ENCODE assay signal across 24 mouse cellular contexts in genomic region chr10:121596580-121596979, GRCm38 (mm10). TPM values are rescaled to one million over a fixed set of nuclear protein-coding genes. Genes with fewer than 3 reads are reported as not detected.
DNase-seq lines count a peak whose midpoint lies in the region; ATAC-seq and TF ChIP-seq lines count a peak whose summit lies in the region.
"Had no signal": no experiment of that assay in that cellular context is flagged by ENCODE, and none has a peak within 500 bp of the region (broad histone marks: within the 10 kb centered on the region; RNA-seq: fewer than 3 reads in every experiment).

No protein-coding gene starts in this region.

- no peak overlapping the region for H3K27ac ChIP-seq in liver, adult 2 months (replicated peaks; ENCODE audit: insufficient read depth, low read depth, low read length)
- no peak overlapping the region for H3K27ac ChIP-seq in liver, embryonic 11.5 days (ENCODE audit: low read depth, low read length)
- H3K27ac ChIP-seq in forebrain, embryonic 10.5 days = no peak overlapping the region
- H3K27ac ChIP-seq: embryonic facial prominence, embryonic 10.5 days; forebrain, embryonic 13.5 days; heart, embryonic 10.5 days; hindbrain, embryonic 13.5 days; limb, embryonic 12.5 days; midbrain, embryonic 13.5 days; neural tube, embryonic 13.5 days had no signal

- 0 out of 2 replicates have a peak, but pooled peaks have one; percentile 37 for ATAC-seq in liver, embryonic 11.5 days (replicated peaks; ENCODE audit: low FRiP score)
- ATAC-seq in cerebellum, adult (ENCODE audit: insufficient number of reproducible peaks, low FRiP score, low TSS enrichment) = no peak
- ATAC-seq: forebrain, embryonic 13.5 days; inflammation-experienced regulatory T-cells, adult 6 months; midbrain, embryonic 13.5 days had no signal

- peaks cover 56% of the 10 kb centered on the region; the same call in 1 of the 2 replicates for H3K36me3 ChIP-seq in liver, adult 2 months (ENCODE audit: control insufficient read depth, insufficient read depth, low read length)
- H3K36me3 ChIP-seq in liver, embryonic 11.5 days (ENCODE audit: control insufficient read depth, insufficient read depth, low read length) = peaks cover 55% of the 10 kb centered on the region
- H3K36me3 ChIP-seq in megakaryocyte, embryonic 14.5 days (replicated peaks; ENCODE audit: low read length) = peaks cover 97% of the 10 kb centered on the region
- H3K36me3 ChIP-seq in forebrain, embryonic 10.5 days (replicated peaks) = peaks cover 100% of the 10 kb centered on the region

- no peaks in the 10 kb centered on the region for H3K79me2 ChIP-seq in liver, adult 2 months (ENCODE audit: control insufficient read depth, insufficient read depth, low read length)

- H3K27me3 ChIP-seq in liver, adult 2 months (ENCODE audit: control insufficient read depth, insufficient read depth, low read length) = no peaks in the 10 kb centered on the region
- H3K27me3 ChIP-seq in liver, embryonic 11.5 days (replicated peaks; ENCODE audit: control insufficient read depth, insufficient read depth, low read length) = no peaks in the 10 kb centered on the region
- no peaks in the 10 kb centered on the region for H3K27me3 ChIP-seq in megakaryocyte, embryonic 14.5 days (replicated peaks)
- no peaks in the 10 kb centered on the region for H3K27me3 ChIP-seq in forebrain, embryonic 10.5 days (ENCODE audit: poor library complexity, severe bottlenecking)
- H3K27me3 ChIP-seq: forebrain, embryonic 13.5 days; hindbrain, embryonic 13.5 days; limb, embryonic 12.5 days; midbrain, embryonic 13.5 days; neural tube, embryonic 13.5 days had no signal

- no peaks in the 10 kb centered on the region for H3K9me3 ChIP-seq in liver, embryonic 11.5 days (ENCODE audit: control insufficient read depth, low read length)
- no peaks in the 10 kb centered on the region; the same call in 1 of the 2 replicates for H3K9me3 ChIP-seq in megakaryocyte, embryonic 14.5 days
- no peaks in the 10 kb centered on the region for H3K9me3 ChIP-seq in forebrain, embryonic 10.5 days
- H3K9me3 ChIP-seq: embryonic facial prominence, embryonic 10.5 days; forebrain, embryonic 13.5 days; heart, embryonic 10.5 days; hindbrain, embryonic 13.5 days; limb, embryonic 12.5 days; midbrain, embryonic 13.5 days; neural tube, embryonic 13.5 days had no signal

- peak; percentile 29 for DNase-seq in liver, adult 2 months (ENCODE audit: extremely low read depth, low read depth, low spot score)
- DNase-seq in liver = no peak
- no peak for DNase-seq in liver, embryonic 11.5 days (ENCODE audit: low spot score)
- DNase-seq in forebrain, embryonic 10.5 days (ENCODE audit: extremely low spot score, low spot score) = no peak
- DNase-seq in urinary bladder, postnatal 10 days (ENCODE audit: low spot score) = no peak
- DNase-seq: adrenal gland, adult 2 months; cerebellum, adult 2 months; cerebellum, postnatal 36 days; gastrocnemius, postnatal 10 days; kidney, adult 2 months; kidney, postnatal 25 days; lung, adult 2 months; lung, postnatal 4 days had no signal

- H3K9ac ChIP-seq in liver, adult 2 months (ENCODE audit: low read depth, low read length) = no peak overlapping the region
- no peak overlapping the region for H3K9ac ChIP-seq in liver, embryonic 11.5 days (ENCODE audit: low read depth, low read length)
- H3K9ac ChIP-seq: forebrain, embryonic 13.5 days; hindbrain, embryonic 13.5 days; limb, embryonic 12.5 days; midbrain, embryonic 13.5 days; neural tube, embryonic 13.5 days had no signal

- no peak for TF ChIP-seq POLR2A in liver, adult 2 months (IDR thresholded peaks at IDR 0.05; ENCODE audit: extremely low read depth, insufficient read depth, low read length)

- H3K4me3 ChIP-seq in liver, adult 2 months (ENCODE audit: insufficient read depth, low read depth, low read length) = no peak overlapping the region
- H3K4me3 ChIP-seq in liver, embryonic 11.5 days (ENCODE audit: low read depth, low read length) = no peak overlapping the region
- peak overlapping the region; percentile 73 for H3K4me3 ChIP-seq in megakaryocyte, embryonic 14.5 days (replicated peaks)
- H3K4me3 ChIP-seq in forebrain, embryonic 10.5 days = no peak overlapping the region
- H3K4me3 ChIP-seq: embryonic facial prominence, embryonic 10.5 days; forebrain, embryonic 13.5 days; heart, embryonic 10.5 days; hindbrain, embryonic 13.5 days; limb, embryonic 12.5 days; midbrain, embryonic 13.5 days; neural tube, embryonic 13.5 days had no signal

- H3K4me1 ChIP-seq in liver, adult 2 months (ENCODE audit: control insufficient read depth, insufficient read depth, low read length) = no peaks in the 10 kb centered on the region
- H3K4me1 ChIP-seq in liver, embryonic 11.5 days (replicated peaks; ENCODE audit: control insufficient read depth, insufficient read depth, low read length) = no peaks in the 10 kb centered on the region
- peaks cover 15% of the 10 kb centered on the region for H3K4me1 ChIP-seq in megakaryocyte, embryonic 14.5 days
- H3K4me1 ChIP-seq in forebrain, embryonic 10.5 days = no peaks in the 10 kb centered on the region
- H3K4me1 ChIP-seq: embryonic facial prominence, embryonic 10.5 days; forebrain, embryonic 13.5 days; heart, embryonic 10.5 days; hindbrain, embryonic 13.5 days; midbrain, embryonic 13.5 days; neural tube, embryonic 13.5 days had no signal

- no peak for TF ChIP-seq CTCF in liver, adult 2 months (IDR thresholded peaks at IDR 0.05; ENCODE audit: low read depth, low read length)

- no peak overlapping the region for H3K4me2 ChIP-seq in liver, embryonic 11.5 days
- H3K4me2 ChIP-seq: forebrain, embryonic 13.5 days; hindbrain, embryonic 13.5 days; limb, embryonic 12.5 days; midbrain, embryonic 13.5 days; neural tube, embryonic 13.5 days had no signal

- 83% methylated on average over 9 of the region's 9 CpGs for WGBS in liver, adult 2 months
- 61% methylated on average over 9 of the region's 9 CpGs for WGBS in liver, embryonic 11.5 days
- 91% methylated on average over 9 of the region's 9 CpGs for WGBS in forebrain, embryonic 10.5 days

RNA-seq across cellular contexts. Expression of gene Tbk1, which starts 10.0 kb away (rescaled TPM):
- 24.7 and 25.3 TPM in 2 replicates for total RNA-seq in liver, adult 2 months (2014; rRNA removed)
- 7.1 and 8.2 TPM in 2 replicates for polyA plus RNA-seq in liver, adult 2 months (2012; rRNA removed)
- 32.0 and 32.1 TPM in 2 replicates for polyA plus RNA-seq in liver, embryonic 11.5 days (2014; fragmentation: Nextera tagmentation; extraction: Ambion mirVana)
- 2.7 TPM in 1 of 2 replicates, not detected in the other for polyA plus RNA-seq in megakaryocyte, embryonic 14.5 days (2012; ENCODE audit: insufficient read depth, low replicate concordance)
- 30.1 and 34.9 TPM in 2 replicates for polyA plus RNA-seq in forebrain, embryonic 10.5 days (2016; fragmentation: Nextera tagmentation; extraction: Ambion mirVana)

RNA-seq across cellular contexts. Expression of gene Xpot, which starts 29.6 kb away (rescaled TPM):
- 55.5 and 66.8 TPM in 2 replicates for total RNA-seq in liver, adult 2 months (2014; rRNA removed)
- 67.4 and 71.7 TPM in 2 replicates for polyA plus RNA-seq in liver, adult 2 months (2012; rRNA removed)
- polyA plus RNA-seq in liver, embryonic 11.5 days (2014; fragmentation: Nextera tagmentation; extraction: Ambion mirVana) = 103 and 114 TPM in 2 replicates
- 13.3 and 24.8 TPM in 2 replicates for polyA plus RNA-seq in megakaryocyte, embryonic 14.5 days (2012; ENCODE audit: insufficient read depth, low replicate concordance)
- polyA plus RNA-seq in forebrain, embryonic 10.5 days (2016; fragmentation: Nextera tagmentation; extraction: Ambion mirVana) = 60.5 and 64.5 TPM in 2 replicates

RNA-seq across cellular contexts. Expression of gene D930020B18Rik, which starts 44.8 kb away (rescaled TPM):
- total RNA-seq in liver, adult 2 months (2014; rRNA removed) = not detected in 2 replicates
- not detected in 2 replicates for polyA plus RNA-seq in liver, adult 2 months (2012; rRNA removed)
- 0.39 TPM in 1 of 2 replicates, not detected in the other for polyA plus RNA-seq in liver, embryonic 11.5 days (2014; fragmentation: Nextera tagmentation; extraction: Ambion mirVana)
- not detected in 2 replicates for polyA plus RNA-seq in megakaryocyte, embryonic 14.5 days (2012; ENCODE audit: insufficient read depth, low replicate concordance)
- 0.47 and 0.50 TPM in 2 replicates for polyA plus RNA-seq in forebrain, embryonic 10.5 days (2016; fragmentation: Nextera tagmentation; extraction: Ambion mirVana)
- total RNA-seq: adrenal gland, adult 2 months; gastrocnemius, postnatal 10 days had no signal
- polyA plus RNA-seq: adrenal gland, adult 2 months; forebrain, embryonic 13.5 days; heart, postnatal 0 days had no signal
